Mouse (Mus musculus): Measurements from ENCODE around the gene Clasp1.

Gene Clasp1

DNA sequence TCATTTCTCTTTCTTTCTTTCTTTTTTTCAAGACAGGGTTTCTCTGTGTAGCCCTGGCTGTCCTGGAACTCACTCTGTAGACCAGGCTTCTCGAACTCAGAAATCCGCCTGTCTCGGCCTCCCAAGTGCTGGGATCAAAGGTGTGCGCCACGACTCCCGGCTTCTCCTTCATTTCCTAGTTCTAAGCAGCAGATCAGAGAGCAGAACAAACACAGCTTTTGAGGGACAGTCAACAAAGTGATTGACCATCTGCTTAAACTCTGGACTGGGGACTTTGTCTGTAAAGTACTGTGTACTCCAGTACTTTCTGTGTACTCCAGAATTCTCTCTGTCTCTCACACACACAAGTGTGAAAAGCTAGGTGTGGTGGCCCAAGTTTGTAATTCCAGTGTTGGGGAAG lies 14.1 kb downstream of the Clasp1 start:
- DNase-seq (ENCODE audit: low spot score in 2 of 2), result no peak

DNA sequence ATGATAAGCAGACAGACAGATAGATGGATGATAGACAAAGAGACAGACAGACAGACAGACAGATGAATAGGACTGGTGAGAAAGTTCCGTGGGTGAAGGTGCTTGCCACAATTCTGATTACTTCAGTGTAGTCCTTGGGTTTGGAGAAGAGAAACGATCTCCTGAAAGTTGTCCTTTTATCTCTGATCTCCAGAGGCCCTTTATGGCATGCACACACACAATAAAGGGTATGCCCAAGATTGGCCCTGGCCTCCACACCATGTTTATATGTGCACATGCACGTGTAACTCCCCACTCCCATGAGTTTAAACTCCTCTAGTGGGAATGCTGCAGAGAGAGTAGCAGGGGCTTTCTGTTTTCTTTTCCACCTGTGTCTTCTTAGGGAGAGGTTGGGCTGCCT lies 14.6 kb downstream of the Clasp1 start:
- no peak for DNase-seq (ENCODE audit: low spot score in 2 of 2)

DNA sequence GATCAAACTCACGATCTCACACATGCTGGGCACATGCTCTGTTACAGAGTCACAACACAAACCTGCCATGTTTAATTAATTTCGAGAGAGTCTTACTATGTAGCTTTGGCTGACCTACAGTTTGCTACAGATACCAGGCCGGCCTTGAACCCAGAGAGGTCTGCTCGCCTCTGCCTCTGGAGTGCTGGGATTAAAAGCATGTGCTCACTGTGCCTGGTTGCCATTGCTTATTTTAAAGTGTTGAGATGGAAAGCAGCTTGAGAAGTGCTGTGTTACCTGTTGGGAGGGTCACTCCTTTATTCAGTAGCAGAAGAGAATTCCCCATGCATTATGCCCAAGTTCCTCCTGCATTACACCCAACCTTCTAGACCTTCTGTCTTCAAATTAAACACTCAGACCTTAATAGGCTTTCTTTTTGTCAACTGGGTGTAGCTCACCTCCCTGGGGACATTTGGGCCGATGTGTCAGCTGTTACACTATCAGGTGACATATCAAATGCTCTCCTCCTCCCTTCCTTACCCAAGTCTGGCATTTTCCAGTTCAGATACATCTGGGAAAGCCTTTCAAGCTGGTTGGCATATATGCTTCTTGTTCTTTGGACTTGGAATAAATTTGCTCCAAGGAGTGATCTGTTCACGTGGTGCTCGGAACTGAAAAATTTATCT lies 18.9 kb downstream of the Clasp1 start:
- no peak for DNase-seq (ENCODE audit: low spot score in 2 of 2)

DNA sequence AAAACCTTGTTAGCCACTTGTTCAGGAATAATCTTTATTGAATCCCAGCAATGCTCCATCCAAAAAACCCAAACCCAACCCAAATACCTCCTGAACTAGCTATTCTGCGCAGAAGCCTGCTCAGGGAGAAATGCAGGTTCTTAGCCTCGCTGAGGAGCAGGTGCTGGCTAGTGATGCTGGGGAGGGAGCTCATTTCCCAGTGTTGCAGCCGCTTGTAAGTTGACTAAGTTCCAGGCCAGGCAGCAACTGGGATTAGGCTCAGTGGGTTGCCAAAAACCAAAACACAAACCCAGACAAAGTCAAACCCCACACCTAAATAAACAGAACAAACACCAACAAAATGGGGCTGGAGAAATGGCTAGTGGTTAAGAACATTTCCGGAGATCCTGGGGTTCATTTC lies 20.4 kb downstream of the Clasp1 start:
- DNase-seq (ENCODE audit: low spot score in 2 of 2), result no peak

DNA sequence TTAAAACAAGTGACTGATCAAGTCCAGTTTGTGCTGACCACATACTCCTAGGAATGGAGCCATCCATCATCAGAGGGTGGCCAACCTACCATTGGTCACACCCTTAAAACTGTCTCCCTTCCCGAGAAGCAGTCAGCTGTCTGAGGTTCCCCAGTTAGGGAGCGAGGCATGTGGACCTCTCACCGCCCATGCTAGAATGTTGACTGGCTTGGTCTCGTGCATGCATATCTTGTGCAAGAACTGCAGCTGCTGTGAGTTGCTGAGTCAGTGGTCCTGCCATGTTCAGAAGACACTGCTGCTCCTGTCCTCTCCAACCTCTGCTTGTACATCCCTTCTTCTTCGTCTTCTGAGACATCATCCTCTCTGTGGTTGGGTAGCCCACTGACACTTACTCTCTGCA lies 22.0 kb downstream of the Clasp1 start:
- no peak for DNase-seq (ENCODE audit: low spot score in 2 of 2)

DNA sequence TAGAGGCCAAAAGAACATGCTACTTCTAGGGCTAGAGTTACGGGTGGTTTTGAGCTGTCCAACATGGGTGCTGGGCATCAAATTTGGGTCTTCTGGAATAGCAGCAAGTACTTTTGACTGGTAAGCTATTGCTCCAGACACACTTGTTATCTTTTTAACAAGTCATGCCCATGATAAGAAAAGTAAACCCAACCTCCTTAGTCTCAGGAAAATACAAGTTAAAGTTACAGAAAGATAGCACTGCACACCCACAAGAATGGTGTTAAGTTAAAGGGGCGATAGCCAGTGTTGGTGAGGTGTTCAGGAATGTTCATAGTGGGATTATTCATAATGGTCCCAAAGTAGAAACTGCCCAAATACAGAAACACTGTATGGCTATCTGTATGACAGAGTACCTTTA lies 24.3 kb downstream of the Clasp1 start:
- no peak for DNase-seq (ENCODE audit: low spot score in 2 of 2)

DNA sequence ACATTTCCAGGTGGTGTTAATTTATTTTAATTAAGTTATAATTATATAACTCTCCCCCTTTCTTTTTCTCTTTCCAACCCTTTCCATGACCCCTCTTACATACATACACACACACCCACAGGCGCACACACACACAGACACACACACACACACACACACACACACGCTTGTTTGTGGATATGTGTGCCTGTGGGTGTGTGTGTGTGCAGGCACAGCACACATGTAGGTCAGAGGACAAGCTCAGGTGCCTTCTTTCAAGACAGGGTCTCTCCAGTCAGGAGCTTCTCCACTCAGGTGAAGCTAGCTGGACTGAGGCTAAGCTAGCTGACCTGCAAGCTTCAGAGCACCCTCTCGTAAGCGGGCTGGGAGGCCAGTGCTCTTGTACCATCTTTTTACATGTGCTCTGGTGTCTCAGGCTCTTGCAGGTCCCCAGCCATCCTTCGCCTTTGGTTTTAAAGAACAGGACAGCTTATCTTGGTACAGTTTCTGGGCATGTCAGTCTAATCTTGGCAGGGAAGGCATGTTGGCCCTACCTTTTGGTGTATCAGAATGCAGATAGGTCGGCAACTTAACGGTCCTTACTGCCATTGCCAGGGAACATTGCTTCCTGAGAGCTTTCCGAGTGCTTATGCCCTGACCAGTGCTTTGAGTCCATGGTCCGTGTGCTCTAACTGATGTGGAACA lies 28.3 kb downstream of the Clasp1 start:
- DNase-seq (ENCODE audit: low spot score in 2 of 2), result no peak

DNA sequence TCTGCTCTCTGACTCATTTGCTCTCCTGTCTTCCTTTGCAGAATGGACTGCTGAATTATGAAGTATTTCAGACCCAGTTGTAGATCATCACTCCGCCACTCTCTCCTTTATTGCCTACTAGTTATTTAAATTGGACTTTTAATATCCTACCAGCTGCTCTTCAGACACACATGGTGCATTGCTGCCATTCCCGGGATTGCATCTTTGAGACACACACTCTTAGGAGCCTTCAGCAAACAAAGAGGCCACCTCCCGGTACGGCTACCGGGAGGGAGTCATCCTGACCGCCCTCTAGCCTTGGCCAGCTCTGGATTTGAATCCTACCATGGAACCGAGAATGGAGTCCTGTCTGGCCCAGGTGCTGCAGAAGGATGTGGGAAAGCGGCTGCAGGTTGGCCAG lies 30.5 kb downstream of the Clasp1 start:
- DNase-seq (ENCODE audit: low spot score in 2 of 2), result no peak

DNA sequence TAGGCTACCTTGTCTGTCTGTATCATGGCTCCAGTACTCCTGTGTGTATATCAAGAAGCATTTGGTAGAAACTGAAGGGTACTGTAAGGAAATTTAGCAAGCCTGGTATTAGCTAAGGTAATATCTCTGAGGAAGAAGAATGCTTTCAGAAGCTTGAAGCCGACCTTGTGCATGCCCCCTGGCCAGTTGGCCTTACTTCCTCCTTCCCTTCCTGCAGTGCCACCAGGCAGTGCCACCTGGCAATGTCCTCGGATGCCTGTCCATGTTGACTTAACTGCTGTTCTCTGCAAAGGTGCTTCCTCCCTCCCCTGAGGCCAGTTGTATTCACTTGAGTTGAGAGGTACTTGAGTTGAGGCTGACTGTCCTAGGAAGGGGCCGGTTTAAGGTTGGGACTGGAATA lies 32.3 kb downstream of the Clasp1 start:
- DNase-seq (ENCODE audit: low spot score in 2 of 2), result no peak

DNA sequence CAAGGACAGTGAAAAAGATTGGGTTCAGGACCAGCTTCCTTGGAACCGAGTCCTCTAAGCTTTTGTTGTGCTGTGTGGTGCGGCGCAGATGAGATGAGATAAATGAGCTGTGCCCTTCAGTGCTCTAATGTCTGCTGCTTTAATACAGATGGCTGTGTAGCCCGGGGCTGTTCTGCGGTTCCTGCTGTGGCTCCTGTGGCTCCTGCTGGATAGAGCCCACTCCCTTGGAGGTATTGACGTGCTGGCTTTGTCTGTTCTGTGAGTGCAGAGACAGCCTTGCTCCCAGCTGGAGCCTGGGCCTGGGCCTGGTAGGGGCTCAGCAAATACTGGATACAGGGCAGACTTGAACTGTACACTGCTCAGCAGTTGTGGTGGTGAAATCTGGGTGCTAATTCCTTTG lies 34.0 kb downstream of the Clasp1 start:
- no peak for DNase-seq (ENCODE audit: low spot score in 2 of 2)

DNA sequence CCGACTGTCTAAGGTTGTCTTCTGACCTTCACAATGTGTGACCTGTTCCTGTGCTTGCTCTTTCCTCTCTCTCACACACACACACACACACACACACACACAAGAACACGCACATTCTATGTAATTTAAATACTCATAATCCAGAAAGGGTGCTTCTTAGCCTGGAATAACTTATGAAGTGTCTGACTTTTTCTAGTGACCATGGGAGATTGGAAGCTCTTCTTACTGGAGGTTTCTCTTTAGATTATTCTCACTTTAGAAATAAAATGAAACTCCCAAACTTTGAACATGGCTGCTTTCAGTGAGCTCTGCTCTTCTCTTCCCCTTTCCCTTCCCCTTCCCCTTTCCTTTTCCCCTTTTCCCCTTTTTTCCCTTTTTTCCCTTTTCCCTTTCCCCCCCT lies 37.1 kb downstream of the Clasp1 start:
- no peak for DNase-seq (ENCODE audit: low spot score in 2 of 2)

DNA sequence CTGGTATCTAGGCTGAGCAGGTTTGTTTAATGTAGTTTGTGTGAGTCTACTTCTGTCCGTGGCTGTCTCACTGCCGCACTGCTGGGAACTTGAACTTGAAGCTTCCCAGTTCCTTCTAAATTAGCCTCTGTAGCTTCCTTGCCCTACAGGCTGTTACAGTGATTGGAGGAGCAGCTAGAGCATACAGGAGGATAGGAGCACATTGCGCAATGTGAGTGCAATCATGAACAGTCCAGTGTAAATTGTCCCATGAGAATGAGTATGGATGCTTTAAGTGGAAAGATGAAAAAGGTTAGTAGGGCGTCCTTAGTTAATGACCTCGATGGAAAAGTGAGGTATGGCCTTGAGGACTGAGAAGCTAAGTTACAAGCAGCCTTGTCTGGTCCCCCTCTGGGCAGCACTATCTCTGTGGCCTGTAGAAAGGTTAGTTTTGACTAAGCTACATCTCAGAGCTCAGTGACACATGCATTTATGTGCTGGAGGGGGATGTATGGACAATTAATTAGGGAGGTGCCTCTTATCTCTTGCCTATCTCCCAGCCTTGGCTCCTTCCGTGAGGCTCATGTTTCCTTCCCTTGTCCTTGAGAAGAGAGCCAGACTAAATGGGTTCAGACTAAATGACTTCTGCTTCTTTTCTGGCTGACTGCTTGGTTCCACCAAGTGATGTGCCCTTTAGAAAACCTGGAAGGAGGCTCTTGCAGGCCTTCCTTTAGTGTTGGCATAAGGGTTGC lies 39.7 kb downstream of the Clasp1 start:
- DNase-seq (ENCODE audit: low spot score in 2 of 2), result no peak

DNA sequence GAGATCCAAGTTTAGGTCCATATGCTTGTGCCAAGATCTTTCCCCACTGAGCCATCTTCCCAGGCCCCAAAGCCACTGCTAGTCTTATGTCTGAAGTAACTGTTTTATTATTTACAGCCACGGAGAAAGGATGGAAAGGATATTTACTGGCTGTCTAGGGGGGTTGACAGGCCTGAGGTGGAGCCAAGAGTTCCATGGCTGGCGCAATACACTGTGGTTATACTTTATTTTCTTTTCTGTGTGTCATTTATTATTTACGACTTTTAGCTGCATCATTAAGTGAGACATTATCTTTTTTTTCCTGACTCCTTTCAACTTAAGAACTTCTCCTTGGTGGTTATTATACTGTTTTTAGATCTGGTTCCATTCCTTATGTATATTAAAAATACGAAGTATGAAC lies 42.7 kb downstream of the Clasp1 start:
- DNase-seq (ENCODE audit: low spot score in 2 of 2), result no peak

DNA sequence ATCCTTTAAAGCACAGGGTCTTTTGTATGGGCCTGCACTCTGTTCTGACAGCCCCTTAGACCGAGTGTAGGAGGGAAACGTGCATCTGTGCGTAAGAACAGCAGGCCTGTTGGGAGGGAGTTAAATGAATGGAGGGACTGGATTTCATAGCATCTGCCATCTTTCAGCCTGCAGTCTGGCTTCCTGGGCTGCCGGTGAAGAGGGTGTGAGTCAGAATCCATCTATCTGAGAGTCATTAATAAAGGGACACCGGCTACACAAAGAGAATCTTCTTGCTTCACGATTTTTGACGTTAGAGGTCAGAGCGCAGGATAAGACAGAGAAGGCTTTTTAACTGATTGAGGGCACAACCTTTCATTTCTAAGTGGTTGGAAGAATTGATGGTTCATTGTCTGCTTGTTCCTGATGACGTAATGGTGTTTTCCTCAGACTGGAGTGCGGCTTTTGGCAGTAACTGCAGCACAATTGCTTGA lies 46.2 kb downstream of the Clasp1 start:
- DNase-seq (ENCODE audit: low spot score in 2 of 2), result no peak

DNA sequence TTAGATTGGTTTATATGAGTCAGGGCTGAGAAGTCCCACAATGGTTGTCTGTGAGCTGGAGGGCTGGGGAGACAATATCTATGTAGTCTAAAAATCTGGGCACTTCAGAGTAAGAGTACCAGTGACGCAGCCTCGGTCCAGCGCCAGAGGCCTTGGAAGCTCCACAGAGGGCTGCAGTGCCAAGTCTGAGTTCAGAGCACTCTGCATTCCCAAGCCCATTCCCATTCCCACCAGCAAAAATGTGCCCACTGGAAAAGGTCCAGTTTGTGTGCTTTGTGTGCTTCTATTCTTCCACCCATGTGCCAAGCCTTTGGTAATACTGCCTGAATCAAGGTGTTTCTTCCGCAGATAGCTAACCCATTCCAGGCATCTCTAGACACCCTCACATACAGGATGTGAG lies 49.0 kb downstream of the Clasp1 start:
- DNase-seq (ENCODE audit: low spot score in 2 of 2), result no peak

DNA sequence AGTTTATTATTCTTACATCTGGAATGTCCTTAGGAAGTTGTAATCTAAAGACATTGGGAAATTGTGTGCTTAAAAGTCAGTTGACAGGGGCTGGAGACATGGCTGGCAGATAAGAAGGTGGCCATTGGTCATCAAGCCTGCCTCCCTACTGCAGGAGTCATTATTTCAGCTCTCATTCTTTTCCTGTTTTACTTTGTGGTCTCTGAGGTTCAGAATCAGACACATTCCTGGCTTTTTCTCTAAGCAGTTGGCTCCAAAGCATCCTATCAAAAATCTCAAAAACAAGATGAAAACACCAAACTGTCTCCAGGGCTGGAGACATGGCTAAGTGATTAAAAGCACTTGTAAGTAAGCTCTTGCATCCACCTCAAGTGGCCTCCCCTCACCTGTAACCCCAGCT lies 49.5 kb downstream of the Clasp1 start:
- DNase-seq (ENCODE audit: low spot score in 2 of 2), result no peak

DNA sequence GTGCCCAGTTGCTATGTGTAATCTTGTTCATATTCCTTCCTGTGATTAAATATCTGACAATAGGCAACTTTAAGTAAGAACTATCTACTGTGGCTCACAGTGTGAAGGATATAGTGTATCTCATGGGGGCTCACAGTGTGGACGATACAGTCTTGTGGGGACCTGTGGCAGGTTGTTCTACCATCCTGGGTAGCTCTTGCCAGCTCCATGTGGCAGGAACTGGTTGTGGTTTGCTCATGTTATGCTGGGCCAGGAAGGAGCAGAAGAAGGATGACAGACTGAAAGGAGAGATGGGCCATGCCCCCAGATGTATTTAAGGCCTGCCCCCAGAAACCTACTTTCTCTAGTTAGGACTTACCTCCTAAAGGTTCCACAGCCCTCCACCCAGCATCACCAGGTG lies 51.7 kb downstream of the Clasp1 start:
- no peak for DNase-seq (ENCODE audit: low spot score in 2 of 2)

DNA sequence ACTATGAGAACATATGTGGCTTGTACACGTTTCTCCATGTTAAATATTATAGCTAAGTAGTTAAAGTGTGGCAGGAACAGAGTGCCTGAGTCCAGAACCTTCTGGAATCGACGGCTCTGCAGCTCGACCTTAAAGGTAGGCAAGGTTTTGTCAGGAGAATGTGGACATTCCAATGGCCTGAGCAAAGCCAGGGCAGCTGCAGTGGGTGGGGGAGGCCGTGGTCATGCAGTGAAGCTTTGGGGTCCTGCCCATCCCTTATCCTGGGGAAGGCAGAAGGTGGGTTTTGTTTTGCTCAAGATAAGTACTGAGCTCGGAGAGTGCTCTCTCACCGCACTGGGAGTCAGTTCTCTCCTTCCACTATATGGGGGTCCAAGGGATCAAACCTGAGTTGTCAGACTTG lies 55.6 kb downstream of the Clasp1 start:
- DNase-seq (ENCODE audit: low spot score in 2 of 2), result no peak

DNA sequence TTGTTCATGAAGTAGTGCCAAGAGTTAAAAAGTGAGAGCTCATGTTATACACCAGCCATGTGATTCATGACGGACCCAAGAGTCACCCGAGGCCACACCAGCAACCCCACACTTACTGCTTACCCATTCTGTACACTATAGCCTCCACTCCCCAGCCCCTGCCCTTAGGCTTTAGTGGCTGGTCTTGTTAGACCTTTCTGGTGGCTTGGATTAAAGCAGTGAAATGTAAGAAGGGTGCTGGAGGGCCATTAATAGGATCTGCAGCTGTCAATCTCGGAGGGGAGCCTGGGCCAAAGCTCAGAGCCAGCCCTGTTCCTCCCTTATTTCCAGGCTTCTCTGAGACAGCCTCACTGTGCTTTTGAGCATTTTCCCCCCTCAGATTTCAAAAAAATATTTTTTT lies 56.1 kb downstream of the Clasp1 start:
- no peak for DNase-seq (ENCODE audit: low spot score in 2 of 2)

DNA sequence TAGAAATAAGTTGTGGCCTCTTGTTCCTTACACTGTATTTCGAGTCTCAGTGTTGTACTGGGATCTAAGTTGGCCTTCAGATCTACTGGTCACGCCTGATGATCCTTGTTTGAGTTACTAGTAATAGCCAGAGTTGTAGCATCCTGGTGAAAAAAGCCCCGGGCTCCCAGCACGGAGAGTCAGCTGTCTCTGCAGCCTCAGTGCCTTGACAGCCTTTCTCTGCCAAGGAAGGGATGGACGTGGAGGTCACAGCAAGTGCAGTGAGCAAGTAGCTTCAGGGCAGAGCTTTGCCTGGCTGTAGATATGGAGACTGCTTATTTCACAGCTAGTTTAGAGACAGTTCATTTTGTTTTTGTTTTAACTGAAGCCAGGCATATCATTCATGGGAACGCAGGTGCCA lies 56.6 kb downstream of the Clasp1 start:
- DNase-seq (ENCODE audit: low spot score in 2 of 2), result no peak

DNA sequence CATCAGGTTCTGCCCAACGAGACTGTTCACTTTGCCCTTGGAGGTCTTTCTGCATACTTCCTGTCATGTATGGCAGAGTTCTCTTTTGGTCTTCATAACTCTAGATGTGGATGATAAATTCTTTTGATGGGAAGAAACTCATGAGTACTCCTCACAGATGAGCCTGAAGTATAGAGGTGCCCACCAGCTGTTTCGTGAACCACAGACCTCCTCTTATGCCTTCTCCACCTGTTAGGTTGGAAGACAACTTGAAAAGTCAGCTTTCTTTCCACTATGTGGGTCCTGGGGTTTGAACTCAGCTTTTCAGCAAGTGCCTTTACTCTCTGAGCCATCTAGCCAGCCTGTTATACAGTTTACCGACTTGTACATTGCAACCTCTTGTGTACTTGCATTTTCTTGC lies 57.1 kb downstream of the Clasp1 start:
- no peak for DNase-seq (ENCODE audit: low spot score in 2 of 2)

DNA sequence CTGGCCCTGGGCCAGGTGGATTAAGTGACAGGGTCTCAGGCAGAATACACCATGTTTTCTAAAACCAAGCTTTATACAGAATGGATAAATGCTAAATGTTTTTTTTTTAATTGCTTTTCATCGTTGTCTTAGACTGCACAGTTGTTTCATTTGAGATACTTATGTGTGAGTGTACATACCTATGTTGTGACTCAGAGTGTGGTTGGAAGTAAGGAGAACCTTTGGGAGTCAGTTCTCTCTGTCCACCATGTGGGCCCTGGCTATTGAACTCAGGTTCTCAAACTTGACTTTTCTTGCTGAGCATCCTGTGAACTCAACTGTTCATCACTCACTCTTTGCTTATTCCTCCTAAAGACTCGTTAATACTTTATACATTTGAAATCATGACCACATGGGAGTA lies 58.3 kb downstream of the Clasp1 start:
- DNase-seq (ENCODE audit: low spot score in 2 of 2), result no peak

DNA sequence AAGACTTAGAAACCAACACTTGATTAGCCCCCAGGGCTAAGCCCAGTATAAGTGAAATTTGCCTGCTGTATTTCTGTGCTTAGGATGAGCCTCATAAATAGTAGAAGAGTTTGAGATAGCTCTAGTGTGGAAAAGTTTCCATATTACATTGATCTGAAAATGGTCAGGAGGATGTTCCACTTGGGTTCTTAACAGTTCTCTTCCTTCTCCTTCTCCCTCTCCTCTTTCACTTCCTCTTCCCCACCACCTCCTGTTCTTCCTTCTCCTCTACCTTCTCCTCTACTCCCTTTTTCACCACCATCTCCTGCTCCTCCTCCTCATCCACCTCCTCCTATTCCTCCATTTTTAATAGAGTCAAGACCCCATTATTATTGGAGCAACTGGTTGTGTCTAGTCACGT lies 59.4 kb downstream of the Clasp1 start:
- no peak for DNase-seq (ENCODE audit: low spot score in 2 of 2)
